Mouse (Mus musculus): Measurements from ENCODE around the gene Snx10. TPM values are rescaled to one million over a fixed set of nuclear protein-coding genes. Genes with fewer than 3 reads are reported as not detected.

The Snx10 gene
- polyA plus RNA-seq, 1 experiment: 1.5 TPM

DNA sequence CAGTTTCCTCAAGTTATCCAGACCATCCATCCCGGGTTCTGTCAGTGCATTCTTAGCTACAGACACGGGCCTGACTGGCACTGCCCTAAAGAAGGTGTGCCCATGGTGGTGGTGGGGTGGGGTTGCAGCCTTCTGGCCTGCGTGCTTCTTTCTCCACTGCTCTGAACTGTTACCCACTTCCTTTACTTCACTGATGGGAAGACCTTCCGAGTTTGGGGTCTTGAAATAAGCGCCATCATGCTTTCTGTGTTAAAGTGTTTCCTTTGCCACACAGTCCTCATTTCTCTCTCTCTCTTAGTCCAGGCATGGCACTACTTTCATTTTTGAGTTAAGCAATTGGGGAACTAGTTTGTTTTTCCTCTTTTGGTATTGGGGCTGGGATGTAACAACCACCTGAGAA lies 1.3 kb downstream of the Snx10 start:
- 24% methylated on average over 5 of the region's 5 CpGs for WGBS
- DNase-seq (ENCODE audit: low read depth, low spot score): no peak

DNA sequence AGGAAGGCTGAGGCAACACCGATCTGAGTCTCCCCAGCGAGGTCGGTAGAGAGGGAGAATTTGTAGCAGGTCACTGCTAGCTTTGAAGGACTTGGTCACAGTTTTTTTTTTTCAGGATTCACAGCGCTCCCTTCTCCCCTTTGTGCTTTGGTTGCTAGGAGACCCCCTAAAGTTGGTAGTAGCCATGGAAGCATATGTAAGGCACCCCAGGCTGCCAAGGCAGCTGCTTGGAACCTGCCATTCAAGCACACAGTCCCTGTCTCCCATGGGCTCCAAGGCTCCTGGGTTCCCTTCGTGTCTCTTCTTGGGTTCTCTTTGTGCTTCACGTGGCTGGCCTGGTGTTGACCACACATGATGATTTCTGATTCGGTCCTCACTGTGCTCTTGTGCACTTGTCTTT lies 5.8 kb downstream of the Snx10 start:
- DNase-seq (ENCODE audit: low read depth, low spot score): no peak
- 92% methylated on average over 7 of the region's 7 CpGs for WGBS

DNA sequence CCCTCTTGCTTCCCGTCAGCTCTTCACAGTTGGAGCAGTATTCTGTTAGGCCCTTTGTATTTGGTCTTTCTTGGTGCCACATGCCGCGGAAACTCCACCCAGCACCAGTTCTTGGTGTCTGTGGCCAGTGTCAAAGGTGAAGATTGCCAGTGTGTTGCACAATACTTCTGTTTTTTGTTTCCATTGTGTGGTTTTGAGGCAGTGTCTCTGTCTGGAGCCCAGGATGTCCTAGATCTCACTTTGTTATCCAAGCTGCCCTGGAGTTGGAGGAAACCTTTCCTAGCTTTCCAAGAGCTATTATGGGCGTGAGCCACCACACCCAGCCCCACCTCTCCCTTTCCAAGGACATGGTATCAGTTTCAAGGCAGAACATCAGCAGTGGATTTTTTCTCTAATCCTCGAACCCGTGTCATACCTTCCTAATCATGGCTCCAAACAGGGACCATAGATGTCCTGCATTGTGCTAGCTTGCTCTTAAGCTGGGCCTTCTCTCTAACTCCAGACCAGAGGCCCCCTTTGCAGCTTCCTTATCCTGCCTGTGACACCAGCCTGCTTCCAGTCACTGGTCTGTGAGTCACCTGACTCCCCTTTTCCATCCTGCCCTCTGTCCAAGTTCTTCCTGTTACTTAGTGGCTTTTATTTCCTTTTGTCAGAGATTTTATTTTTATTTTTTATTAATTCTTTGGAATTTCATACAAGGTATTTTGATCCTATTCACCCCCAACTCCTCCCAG lies 9.9 kb downstream of the Snx10 start:
- DNase-seq (ENCODE audit: low read depth, low spot score): no peak
- 57% methylated on average over 6 of the region's 6 CpGs for WGBS

DNA sequence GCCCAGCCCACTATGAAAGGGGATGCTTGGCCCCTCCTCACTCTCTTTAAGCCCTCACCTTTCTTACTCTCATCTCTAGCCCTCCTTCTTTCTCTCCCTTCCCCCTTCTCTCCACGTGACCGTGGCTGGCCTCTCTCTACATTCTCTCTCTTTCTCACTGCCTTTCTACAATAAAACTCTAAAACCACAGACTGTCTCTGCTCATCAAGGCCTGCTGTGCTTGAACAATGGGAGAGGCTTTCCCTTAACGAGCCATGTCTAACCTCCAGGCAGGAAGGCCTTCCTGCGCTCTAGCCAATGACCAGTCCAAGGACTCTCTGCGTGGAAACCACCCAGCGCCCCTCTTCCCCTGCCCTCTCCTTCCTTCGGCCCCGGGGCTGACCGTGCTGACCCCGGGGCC lies 11.9 kb downstream of the Snx10 start:
- 84% methylated on average over 10 of the region's 10 CpGs for WGBS
- no peak for DNase-seq (ENCODE audit: low read depth, low spot score)

DNA sequence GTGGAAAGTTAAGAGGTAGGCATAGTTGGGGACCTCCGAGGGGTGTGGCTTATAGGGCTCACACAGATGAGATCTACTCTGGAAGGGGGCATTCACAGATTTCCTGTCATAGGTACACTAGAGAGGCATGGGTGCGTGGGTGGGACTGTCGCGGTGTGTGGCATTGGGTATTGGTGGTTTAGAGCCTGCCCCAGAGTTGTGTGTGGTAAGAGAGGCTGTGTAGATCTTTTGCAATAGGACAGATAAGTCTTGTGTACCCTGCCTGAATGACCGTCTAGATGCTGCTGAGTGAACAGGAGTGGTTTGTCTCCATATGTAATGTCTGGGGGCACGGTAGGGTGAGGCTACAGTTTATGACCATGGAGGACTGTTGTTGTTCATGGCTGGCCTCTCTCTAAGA lies 16.8 kb downstream of the Snx10 start:
- DNase-seq (ENCODE audit: low read depth, low spot score): no peak
- whole genome bisulfite sequencing: 71% methylated on average over 6 of the region's 6 CpGs

DNA sequence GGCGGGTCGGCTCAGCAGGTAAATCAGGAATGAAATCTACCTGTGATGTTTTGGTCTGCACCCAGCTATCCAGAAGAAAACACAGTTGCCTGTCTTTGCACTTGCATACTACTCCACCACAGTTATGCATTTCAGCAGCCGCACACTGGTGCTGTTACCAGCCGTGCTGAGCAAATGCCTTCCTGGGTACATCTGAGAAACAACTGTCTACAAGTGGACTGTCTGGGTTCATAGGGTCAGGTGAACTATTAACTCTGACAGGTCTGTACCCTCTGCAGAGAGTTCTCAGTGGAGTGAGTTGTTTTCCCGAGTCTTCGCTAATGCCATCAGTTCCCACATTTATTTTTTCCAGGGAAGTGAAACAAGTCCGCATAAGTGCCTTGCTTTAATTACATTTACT lies 17.7 kb downstream of the Snx10 start:
- no peak for DNase-seq (ENCODE audit: low read depth, low spot score)
- WGBS: 44% methylated on average over 7 of the region's 7 CpGs

DNA sequence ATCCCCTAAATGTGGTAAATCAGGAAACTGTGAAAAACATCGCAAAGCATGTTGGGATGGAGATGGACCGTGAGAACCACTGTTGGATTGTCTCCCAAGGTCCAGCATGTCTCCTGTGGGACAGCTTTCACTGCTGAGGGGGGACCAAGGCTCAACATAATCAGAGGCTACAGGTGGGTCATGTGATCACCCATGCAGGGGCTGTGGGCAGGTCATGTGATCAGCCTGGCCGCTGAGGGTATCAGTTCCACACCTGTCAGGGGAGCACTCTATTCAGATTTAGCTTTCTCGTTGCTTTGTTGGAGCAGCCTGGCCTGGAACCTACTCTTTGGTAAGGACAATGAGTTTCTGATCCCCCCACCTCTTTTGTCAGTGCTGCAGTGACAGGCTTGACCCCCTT lies 18.4 kb downstream of the Snx10 start:
- DNase-seq (ENCODE audit: low read depth, low spot score): no peak
- WGBS: 97% methylated on average over 4 of the region's 4 CpGs

DNA sequence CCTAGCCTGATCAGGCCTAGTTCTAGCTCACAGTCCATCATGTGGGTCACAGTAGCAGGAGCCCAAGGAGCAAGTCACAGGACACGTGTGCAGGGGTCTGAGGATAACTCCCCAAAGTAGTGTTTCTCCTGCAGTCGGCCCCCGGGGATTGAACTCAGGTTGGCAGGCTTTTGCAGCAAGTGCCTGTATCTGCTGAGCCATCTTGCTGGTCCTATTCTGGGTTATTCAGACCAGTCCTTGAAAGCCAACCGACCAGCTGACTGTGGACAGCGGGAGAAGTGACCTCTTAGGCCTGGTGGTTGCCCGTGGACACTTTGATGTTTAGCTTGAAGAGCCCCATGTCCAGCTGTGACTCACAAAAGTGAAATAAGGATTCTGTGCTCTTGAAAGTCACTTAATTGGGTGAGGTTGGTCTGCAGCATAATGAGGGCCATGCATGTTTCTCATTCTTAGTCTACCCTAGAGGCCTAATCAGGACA lies 20.0 kb downstream of the Snx10 start:
- DNase-seq (ENCODE audit: low read depth, low spot score): no peak
- WGBS: 88% methylated on average over 6 of the region's 6 CpGs

DNA sequence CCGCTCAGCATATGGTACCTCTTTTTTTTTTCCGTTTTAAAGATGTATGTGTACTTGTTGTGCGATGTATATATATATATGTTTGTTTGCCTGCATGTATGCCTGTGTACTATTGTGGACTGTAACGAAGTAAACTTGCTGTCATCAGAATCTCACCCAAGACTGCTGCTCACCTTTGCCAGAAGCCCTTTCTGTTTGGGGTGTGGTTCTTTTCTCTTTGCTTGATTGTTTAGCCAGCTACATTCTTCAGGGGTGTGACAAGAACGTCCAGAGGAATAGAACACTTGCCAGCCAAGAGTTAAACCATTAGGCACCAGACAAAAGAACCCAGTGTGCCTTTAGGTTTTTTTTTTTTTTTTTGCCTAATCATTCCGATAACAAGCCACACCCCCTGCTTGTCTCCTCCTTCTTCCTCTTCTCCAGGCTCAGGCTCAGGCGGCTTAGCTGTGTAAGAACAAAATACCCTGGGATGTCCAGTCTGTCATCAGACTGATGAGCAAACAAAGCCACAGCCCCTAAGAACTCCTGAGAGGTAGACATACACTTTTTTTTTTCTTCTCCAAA lies 20.5 kb downstream of the Snx10 start:
- 35% methylated on average over 7 of the region's 7 CpGs for WGBS
- DNase-seq (ENCODE audit: low read depth, low spot score): no peak

DNA sequence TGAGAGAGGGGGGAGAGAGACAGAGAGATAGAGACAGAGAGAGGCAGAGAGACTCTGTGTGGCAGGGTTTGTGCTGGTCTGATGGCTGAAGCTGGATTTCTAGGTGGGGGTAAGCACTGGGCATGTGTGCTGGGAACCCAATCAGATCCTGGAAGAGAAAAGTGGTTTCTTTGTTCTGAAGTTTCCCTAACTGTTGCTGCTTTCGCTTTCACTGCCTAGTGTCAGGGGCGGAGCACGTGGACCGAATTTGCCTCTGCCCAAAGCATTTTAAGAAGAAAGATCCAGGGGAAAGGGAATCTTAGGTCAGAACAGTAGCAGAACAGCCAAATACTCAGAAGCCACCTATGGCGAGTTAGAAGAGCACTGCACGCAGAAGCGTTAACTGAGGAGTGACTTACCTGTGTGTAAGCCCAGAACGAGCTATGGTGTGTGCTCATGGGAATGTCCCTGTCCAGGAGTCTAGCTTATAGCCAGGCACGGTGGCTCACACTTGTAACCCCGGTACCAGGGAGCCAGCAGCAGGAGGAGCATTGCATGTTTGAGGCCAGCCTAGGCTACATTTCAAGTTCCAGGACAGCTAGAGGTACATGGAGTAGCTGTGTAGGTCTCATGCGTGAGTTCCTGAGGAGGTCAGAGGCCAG lies 21.6 kb downstream of the Snx10 start:
- WGBS: 11% methylated on average over 11 of the region's 11 CpGs
- DNase-seq (ENCODE audit: low read depth, low spot score): peak; percentile 66

DNA sequence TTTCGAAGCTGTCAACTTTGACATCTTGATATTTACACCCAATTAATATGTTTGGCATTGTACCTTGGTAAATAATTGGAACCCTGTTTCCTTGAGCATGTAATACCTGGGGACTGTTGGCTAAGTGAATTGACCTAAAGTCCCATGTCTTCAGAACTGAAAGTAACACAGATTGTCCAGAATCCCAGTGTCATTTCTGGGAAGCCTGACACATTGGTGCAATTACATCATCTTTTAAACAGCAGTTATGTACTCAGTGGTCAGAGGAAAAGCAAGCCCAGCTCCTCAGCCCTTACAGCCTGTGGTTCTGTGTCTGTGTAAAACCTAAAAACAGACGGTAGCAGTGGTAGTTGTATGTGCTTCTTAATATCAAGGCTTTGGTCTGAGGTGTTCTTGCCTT lies 22.4 kb downstream of the Snx10 start:
- WGBS: 53% methylated on average over 2 of the region's 2 CpGs
- no peak for DNase-seq (ENCODE audit: low read depth, low spot score)

DNA sequence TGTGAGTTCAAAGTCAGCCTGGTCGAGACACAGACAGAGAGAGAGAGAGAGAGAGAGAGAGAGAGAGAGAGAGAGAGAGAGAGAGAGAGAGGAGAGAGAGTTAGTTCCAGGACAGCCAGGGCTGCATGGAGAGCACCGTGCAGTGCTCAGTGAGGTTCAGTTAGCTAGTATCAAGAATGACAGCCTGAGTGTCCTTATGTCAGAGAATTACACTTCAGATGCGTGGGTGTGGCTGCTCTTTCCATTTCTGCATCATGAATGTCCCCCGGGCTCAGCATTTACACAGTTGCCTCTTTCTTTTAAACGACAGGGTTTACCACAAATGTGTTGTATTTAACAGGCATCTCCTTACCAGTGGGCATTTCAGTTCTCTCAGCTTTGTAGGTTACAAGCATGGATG lies 25.1 kb downstream of the Snx10 start:
- no peak for DNase-seq (ENCODE audit: low read depth, low spot score)
- 60% methylated on average over 5 of the region's 5 CpGs for WGBS

DNA sequence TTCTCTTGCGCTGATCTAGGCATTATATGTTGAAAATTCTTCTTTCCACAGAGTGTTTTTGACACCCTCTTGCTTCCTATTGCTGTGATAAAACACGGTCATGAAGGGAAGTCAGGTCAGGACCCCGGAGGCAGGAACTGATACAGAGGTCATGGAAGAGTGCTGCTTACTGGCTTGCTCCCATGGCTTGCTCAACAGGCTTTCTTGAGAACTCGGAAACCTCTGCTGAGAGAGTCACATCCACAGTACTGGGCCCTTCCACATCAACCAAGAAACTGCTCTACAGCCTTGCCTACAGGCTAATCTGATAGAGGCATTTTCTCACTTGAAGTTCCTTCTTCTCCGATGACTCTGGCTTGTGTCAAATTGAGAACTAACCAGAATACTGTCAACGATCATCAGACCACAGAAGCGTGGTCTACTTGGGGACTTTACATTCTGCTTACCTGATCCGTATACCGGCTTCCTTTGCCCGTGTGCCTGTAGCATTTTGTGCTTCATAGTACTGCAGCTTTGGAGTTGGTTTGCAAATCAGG lies 27.6 kb downstream of the Snx10 start:
- WGBS: 83% methylated on average over 10 of the region's 10 CpGs

DNA sequence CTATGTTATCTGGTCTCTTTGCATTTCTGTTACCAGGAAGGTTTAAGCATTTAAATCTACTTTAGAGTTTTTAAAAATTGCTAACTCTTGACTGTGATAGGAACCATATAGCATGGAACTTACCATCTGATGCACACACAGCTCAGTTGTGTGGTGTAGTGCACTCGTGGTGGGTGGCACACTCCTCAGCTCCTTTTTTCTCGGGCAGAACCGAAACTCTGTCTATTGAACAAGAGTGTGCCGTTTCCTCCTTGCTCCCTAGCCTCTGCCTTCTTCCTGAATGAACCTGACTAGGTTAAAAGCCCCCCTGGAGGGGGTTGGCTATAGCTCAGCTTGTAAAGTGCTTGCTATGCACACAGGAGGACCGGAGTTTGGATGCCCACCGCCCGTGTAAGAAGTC lies 32.9 kb downstream of the Snx10 start:
- no peak for DNase-seq (ENCODE audit: low read depth, low spot score)
- 88% methylated on average over 7 of the region's 7 CpGs for WGBS

More for the DNA sequence above, 27.6 kb downstream of the Snx10 start:
- DNase-seq (ENCODE audit: low read depth, low spot score): no peak

DNA sequence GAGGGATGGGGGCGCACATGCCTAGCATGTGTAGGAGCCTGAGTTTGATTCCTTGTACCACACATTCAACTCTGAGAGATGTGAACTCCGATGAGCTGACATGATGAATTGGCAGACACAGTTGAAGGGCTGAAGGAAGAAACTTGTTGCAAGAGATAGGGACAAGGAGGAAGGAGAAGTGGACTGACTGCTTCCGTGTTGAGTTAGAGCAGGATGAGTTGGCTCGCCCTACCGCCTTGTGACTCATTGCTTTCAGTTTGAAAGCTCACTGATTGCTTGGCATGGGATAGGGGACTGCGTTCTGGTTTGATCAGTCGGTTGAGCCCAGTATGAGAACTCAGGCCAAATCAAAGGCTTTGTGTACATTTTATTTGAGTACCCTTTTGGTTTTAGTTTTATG lies 34.6 kb downstream of the Snx10 start:
- DNase-seq (ENCODE audit: low read depth, low spot score): no peak
- 55% methylated on average over 7 of the region's 7 CpGs for WGBS

DNA sequence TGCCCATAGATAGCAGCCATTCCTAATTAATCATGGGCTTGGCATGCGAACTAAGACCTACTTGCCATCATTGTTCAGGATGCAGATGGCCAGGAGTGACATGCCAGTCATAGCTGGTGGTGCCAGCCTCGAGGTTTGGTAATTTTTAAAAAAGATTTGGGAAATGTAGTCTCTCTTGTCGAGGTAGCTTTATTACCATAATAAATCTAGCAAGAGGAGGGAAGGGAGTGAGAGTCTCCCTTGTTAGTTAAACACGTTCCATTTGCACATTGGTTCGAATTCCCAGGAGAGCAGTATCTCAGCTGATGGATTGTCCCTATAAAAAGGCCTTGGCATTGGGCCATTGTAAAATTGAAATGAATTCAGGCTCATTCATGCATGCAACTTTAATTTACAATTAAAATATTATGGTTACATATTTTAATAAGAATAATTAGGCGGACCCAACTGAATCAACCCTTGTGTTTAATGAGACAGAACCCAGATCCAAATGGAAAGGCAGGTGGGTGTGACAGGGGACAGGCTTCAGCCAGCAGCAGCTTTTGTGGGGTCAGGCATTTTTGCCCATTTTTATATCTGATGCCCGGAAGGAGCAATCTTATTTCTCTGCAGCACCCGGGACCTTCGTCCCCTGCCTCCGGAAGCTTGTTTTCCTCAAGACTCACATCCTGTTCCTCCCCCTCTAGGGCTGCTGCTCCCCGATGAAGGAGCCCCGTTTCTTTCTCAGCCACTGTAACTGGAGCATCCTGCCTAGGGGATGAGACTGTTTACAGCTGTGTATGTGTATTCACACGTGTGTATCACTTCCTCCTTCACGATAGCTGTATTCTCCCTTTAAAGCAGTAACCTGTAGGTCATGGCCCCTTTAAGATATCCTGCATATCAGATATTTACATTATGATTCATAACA lies 43.3 kb downstream of the Snx10 start:
- no peak for DNase-seq (ENCODE audit: low read depth, low spot score)
- WGBS: 50% methylated on average over 14 of the region's 14 CpGs

DNA sequence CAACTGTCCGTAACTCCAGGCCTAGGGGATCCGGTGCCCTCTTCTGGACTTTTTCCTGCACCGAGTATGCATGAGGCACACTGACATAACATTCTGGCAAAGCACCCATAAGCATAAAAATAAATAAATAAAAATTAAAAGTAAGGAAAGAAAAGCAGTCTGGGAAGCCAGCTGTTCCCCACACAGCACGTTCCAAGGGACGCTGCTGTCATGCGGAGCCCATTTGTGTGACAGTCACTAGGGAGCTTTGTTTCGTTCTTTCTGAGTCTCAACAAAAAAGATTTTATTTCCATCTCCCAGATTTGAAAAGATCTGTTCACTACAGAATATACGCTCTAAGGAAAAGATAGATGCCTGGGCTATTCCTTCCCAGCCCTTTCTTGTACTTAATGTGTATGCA lies 45.4 kb downstream of the Snx10 start:
- DNase-seq (ENCODE audit: low read depth, low spot score): no peak
- 87% methylated on average over 8 of the region's 8 CpGs for WGBS

DNA sequence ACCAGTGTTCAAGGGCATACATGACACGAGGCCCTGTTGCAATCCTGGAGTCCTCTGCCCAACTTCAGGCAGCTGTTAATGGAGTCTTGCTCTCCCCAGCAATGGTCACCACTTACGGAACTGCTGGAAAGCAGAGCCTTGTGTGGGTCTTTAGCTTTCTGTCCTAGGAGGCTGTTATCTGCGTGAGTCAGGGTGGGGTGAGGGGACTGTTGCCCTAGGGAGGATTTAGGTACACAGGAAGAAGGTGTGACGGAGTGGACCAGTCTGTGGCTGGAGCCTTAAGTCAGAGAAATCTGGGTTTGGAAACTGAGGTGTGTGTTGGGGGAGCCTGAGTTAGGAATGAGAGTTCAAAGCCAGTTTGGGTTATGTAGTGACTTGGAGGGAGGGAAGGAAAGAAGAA lies 49.4 kb downstream of the Snx10 start:
- WGBS: 86% methylated on average over 4 of the region's 4 CpGs

DNA sequence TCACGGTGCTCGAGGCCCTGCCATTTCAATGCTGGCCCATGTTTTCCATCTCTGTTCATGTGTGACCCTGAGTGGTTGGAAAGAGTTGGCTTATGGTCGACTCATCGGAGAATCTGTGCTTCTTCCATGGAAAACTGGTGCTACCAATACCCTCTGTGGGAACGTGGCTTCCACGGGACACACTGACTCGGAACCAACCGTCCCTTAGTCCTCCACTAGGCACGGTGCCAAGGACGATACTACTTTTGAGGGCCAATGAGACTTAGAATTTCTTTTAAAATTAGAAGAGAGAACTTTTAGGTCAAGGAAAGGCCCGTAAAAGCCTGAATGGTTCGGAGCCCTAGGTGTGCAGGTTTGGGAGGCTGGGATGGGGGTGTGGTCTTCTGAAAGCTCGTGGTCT lies 50.4 kb downstream of the Snx10 start:
- no peak for DNase-seq (ENCODE audit: low read depth, low spot score)
- 89% methylated on average over 13 of the region's 13 CpGs for WGBS

More for the DNA sequence above, 49.4 kb downstream of the Snx10 start:
- no peak for DNase-seq (ENCODE audit: low read depth, low spot score)

DNA sequence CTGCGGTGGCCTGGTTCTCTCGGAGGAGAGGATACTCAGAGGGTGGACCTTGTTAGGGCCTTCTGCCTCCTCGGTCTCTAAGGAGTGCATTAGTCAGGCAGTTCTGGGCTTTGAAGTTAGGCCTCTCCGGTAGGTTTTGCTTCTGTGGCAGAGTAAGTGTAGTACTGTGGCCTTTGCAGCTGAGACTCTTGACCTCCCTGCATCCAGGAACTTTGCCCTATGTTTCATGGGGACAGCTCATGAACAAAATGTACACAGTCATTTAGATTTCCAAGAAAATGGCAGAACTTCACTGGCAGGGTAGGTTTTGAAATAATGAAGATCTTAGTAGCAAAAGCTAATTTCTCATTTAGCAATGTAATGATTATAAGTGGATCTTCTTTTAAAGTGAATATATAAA lies 54.7 kb downstream of the Snx10 start:
- WGBS: 92% methylated on average over 4 of the region's 4 CpGs

More for the DNA sequence above, 54.7 kb downstream of the Snx10 start:
- no peak for DNase-seq (ENCODE audit: low read depth, low spot score)

Data from large intestine, adult 2 months (tissue).